Mouse (Mus musculus) CH12.LX (cell line): ENCODE data around the gene Lrrc31. TPM values are rescaled to one million over a fixed set of nuclear protein-coding genes. Genes with fewer than 3 reads are reported as not detected.

Source experiments
- DNase-seq: peaks from one replicate; pipeline ENCODE4 v3.0.0-alpha.2; 2013; ENCODE audit errors: extremely low read depth
- H3K27ac ChIP-seq: 2 replicates; pipeline ENCODE4 v1.5.1; 2012; ENCODE audit warnings: low read depth, mild to moderate bottlenecking, control low read depth, moderate library complexity; ENCODE audit not compliant: insufficient read depth
- H3K27me3 ChIP-seq: replicated peaks from 2 replicates; pipeline ENCODE3; 2012; ENCODE audit warnings: inconsistent platforms
- H3K36me3 ChIP-seq, 2 experiments: replicated peaks in 1 of 2; 2 replicates each; pipeline versions ENCODE3 to v1.6.1; 2012; ENCODE audit warnings: inconsistent platforms in 1 of 2, low read length in 1 of 2, mild to moderate bottlenecking in 1 of 2, mixed read lengths in 1 of 2, moderate library complexity in 1 of 2; ENCODE audit not compliant: control insufficient read depth in 1 of 2, insufficient read depth in 1 of 2
- H3K4me1 ChIP-seq, 2 experiments: 2 replicates each; pipeline ENCODE4 v1.6.1; 2012; ENCODE audit warnings: inconsistent platforms in 1 of 2, moderate library complexity in 1 of 2; ENCODE audit not compliant: insufficient read depth in 2 of 2, control insufficient read depth in 1 of 2
- H3K4me2 ChIP-seq: 2 replicates; pipeline ENCODE4 v1.6.1; 2012; ENCODE audit warnings: low read depth, mild to moderate bottlenecking, control low read depth; ENCODE audit not compliant: poor library complexity, insufficient read depth, severe bottlenecking
- H3K4me3 ChIP-seq, 3 experiments: fragments of 150-350 bp in 1 of 3; sonication (generic) in 1 of 3; replicated peaks in 1 of 3; 2 replicates each; pipeline versions ENCODE3 to v1.5.1; 2011 to 2012; ENCODE audit warnings: low read depth in 2 of 3, low read length in 2 of 3, mild to moderate bottlenecking in 2 of 3, moderate library complexity in 2 of 3, control low read depth in 1 of 3, improper control_type of control experiment in 1 of 3, inconsistent platforms in 1 of 3, mixed read lengths in 1 of 3; ENCODE audit not compliant: poor library complexity in 1 of 3
- H3K79me2 ChIP-seq: replicated peaks from 2 replicates; pipeline ENCODE4 v1.6.1; 2012; ENCODE audit warnings: mild to moderate bottlenecking, moderate library complexity; ENCODE audit not compliant: control insufficient read depth, poor library complexity, insufficient read depth, severe bottlenecking; ENCODE audit errors: extremely low read depth
- H3K9ac ChIP-seq: 2 replicates; pipeline ENCODE4 v1.6.1; 2012; ENCODE audit warnings: low read depth, mild to moderate bottlenecking, control low read depth, moderate library complexity; ENCODE audit not compliant: insufficient read depth
- H3K9me3 ChIP-seq: replicated peaks from 2 replicates; pipeline ENCODE3; 2012; ENCODE audit warnings: low read length, inconsistent platforms, mixed read lengths
- BHLHE40 ChIP-seq: IDR thresholded peaks from 2 replicates; pipeline ENCODE4 v1.6.1; 2011; ENCODE audit warnings: mild to moderate bottlenecking, low read depth, low read length, improper control_type of control experiment
- CHD1 ChIP-seq: IDR thresholded peaks from 2 replicates; pipeline ENCODE4 v1.6.1; 2012; ENCODE audit warnings: low read depth, low read length, improper control_type of control experiment, inconsistent platforms
- CTCF ChIP-seq, 2 experiments: IDR thresholded peaks in 1 of 2; conservative IDR thresholded peaks in 1 of 2; 2 replicates each; pipeline ENCODE4 v1.5.1; 2011 to 2012; ENCODE audit warnings: low read depth in 2 of 2, low read length in 2 of 2, improper control_type of control experiment in 1 of 2, inconsistent platforms in 1 of 2, mild to moderate bottlenecking in 1 of 2, moderate library complexity in 1 of 2
- ELF1 ChIP-seq: IDR thresholded peaks from 2 replicates; pipeline ENCODE4 v1.6.1; 2014; ENCODE audit warnings: low read depth, mild to moderate bottlenecking, inconsistent platforms, low read length, improper control_type of control experiment
- IRF4 ChIP-seq: IDR thresholded peaks from 2 replicates; pipeline ENCODE4 v1.6.1; 2014; ENCODE audit warnings: low read depth, mild to moderate bottlenecking, inconsistent platforms, low read length, improper control_type of control experiment
- JUN ChIP-seq: IDR thresholded peaks from 2 replicates; pipeline ENCODE4 v1.6.1; 2011; ENCODE audit warnings: low read depth, mild to moderate bottlenecking, low read length, improper control_type of control experiment, moderate library complexity; ENCODE audit not compliant: insufficient read depth
- JUND ChIP-seq: conservative IDR thresholded peaks from 2 replicates; pipeline ENCODE4 v1.6.1; 2011; ENCODE audit warnings: low read depth, low read length, improper control_type of control experiment
- KAT2A ChIP-seq: IDR thresholded peaks from 2 replicates; pipeline ENCODE4 v1.6.1; 2012; ENCODE audit warnings: low read length, improper control_type of control experiment, inconsistent platforms; ENCODE audit not compliant: insufficient replicate concordance
- MAZ ChIP-seq: IDR thresholded peaks from 2 replicates; pipeline ENCODE4 v1.6.1; 2012; ENCODE audit warnings: low read depth, mild to moderate bottlenecking, inconsistent platforms, low read length, improper control_type of control experiment, moderate library complexity
- MEF2A ChIP-seq: IDR thresholded peaks from 2 replicates; pipeline ENCODE4 v1.6.1; 2014; ENCODE audit warnings: low read depth, mild to moderate bottlenecking, inconsistent platforms, low read length, improper control_type of control experiment, borderline replicate concordance
- MXI1 ChIP-seq: IDR thresholded peaks from 2 replicates; pipeline ENCODE4 v1.6.1; 2011; ENCODE audit warnings: mild to moderate bottlenecking, low read depth, low read length, improper control_type of control experiment
- MYC ChIP-seq: IDR thresholded peaks from 2 replicates; pipeline ENCODE4 v1.6.1; 2011; ENCODE audit warnings: low read depth, mild to moderate bottlenecking, improper control_type of control experiment, low read length
- PAX5 ChIP-seq: IDR thresholded peaks from 2 replicates; pipeline ENCODE4 v1.6.1; 2012; ENCODE audit warnings: low read length, inconsistent platforms, mixed read lengths
- POLR2AphosphoS2 ChIP-seq: IDR thresholded peaks from 2 replicates; pipeline ENCODE4 v1.6.1; 2011; ENCODE audit warnings: low read depth, low read length, improper control_type of control experiment
- SIN3A ChIP-seq: IDR thresholded peaks from 2 replicates; pipeline ENCODE4 v1.6.1; 2012; ENCODE audit warnings: low read length, improper control_type of control experiment, inconsistent platforms
- SMC3 ChIP-seq: IDR thresholded peaks from 2 replicates; pipeline ENCODE4 v1.6.1; 2011; ENCODE audit warnings: low read depth, low read length, improper control_type of control experiment
- TBP ChIP-seq: conservative IDR thresholded peaks from 2 replicates; pipeline ENCODE4 v1.6.1; 2011; ENCODE audit warnings: low read depth, low read length, improper control_type of control experiment
- TCF12 ChIP-seq: IDR thresholded peaks from 2 replicates; pipeline ENCODE4 v1.6.1; 2014; ENCODE audit warnings: low read depth, mild to moderate bottlenecking, inconsistent platforms, low read length, improper control_type of control experiment
- ZMIZ1 ChIP-seq: IDR thresholded peaks from 2 replicates; pipeline ENCODE4 v1.6.1; 2012; ENCODE audit warnings: low read depth, mild to moderate bottlenecking, inconsistent platforms, low read length, improper control_type of control experiment
- ZNF384 ChIP-seq: IDR thresholded peaks from 2 replicates; pipeline ENCODE4 v1.6.1; 2012; ENCODE audit warnings: low read depth, low read length, improper control_type of control experiment, inconsistent platforms
- dilution Hi-C: fragments of 300-500 bp; cut with MboI; formaldehyde crosslinking; loops from 2 replicates; pipeline ENCODE4 v1.14.3; 2020; ENCODE audit warnings: low sequenced_read_pairs; ENCODE audit not compliant: extremely low pct_unique_long_range_greater_than_20kb, extremely low pct_ligation_motif_present
- in situ Hi-C: fragments of 300-500 bp; cut with MboI; formaldehyde crosslinking; loops from 3 replicates; pipeline ENCODE4 v1.14.3; 2019; ENCODE audit warnings: low sequenced_read_pairs, low pct_ligation_motif_present, low pct_unique_long_range_greater_than_20kb, mixed read lengths
- polyA plus RNA-seq: library from polyadenylated mRNA; unstranded; fragments of >175 nt; gene quantifications from 2 replicates; pipeline ENCODE4 v1.2.1, GENCODE M21; 2012; ENCODE audit warnings: low read depth; ENCODE audit not compliant: insufficient read length
- total RNA-seq, 2 experiments: library from RNA; depleted of rRNA; stranded (reverse); fragments of 300-350 nt in 1 of 2; fragments of >200 nt in 1 of 2; gene quantifications; 2 replicates each; pipeline ENCODE4 v1.2.3; 2012 to 2014

The Lrrc31 gene
- total and polyA plus RNA-seq, 3 experiments: not detected

- Histone ChIP-seq H3K9ac (no peak overlapping the region), H3K4me3 (no peak overlapping the region)
- TF ChIP-seq SIN3A: no peak
- no peak for TF ChIP-seq KAT2A
- no peak for TF ChIP-seq PAX5
- no peak for TF ChIP-seq CHD1
- TF ChIP-seq CTCF (conservative IDR thresholded peaks at IDR 0.05 in 1 of 2, IDR thresholded peaks at IDR 0.05 in 1 of 2; ENCODE audit: low read depth in 2 of 2, low read length in 2 of 2): peak in 1 of 2 experiments; percentile 27; a peak in 2 of 4 replicates
- no peak for TF ChIP-seq TBP
- no peak for TF ChIP-seq JUN
- TF ChIP-seq, all 38 proteins: peak for 1
- no peak overlapping the region for H3K27ac ChIP-seq
- H3K4me1 ChIP-seq: peaks cover 2 to 10% of the 10 kb centered on the region in 2 experiments; a peak in 2 of 4 replicates
- dilution Hi-C loops (no loop called here), in situ Hi-C loops (no loop called here)
- no peaks in the 10 kb centered on the region for H3K79me2 ChIP-seq
- no peaks in the 10 kb centered on the region for H3K27me3 ChIP-seq
- H3K4me2 ChIP-seq: no peak overlapping the region
- DNase-seq: peak; percentile 14
- no peaks in the 10 kb centered on the region for H3K9me3 ChIP-seq
- no peaks in the 10 kb centered on the region for H3K36me3 ChIP-seq
Observed at GRCm38 (mm10) chr3:30722461-30722860, 22.8 kb upstream of the Lrrc31 start.

GRCm38 (mm10) chr3:30722036-30722435 is 22.4 kb upstream of the Lrrc31 start:
- no peaks in the 10 kb centered on the region for H3K9me3 ChIP-seq
- H3K4me3 ChIP-seq: no peak overlapping the region
- H3K4me1 ChIP-seq: peaks cover 0 to 10% of the 10 kb centered on the region in 2 experiments; a peak in 1 of 4 replicates
- TF ChIP-seq CTCF (conservative IDR thresholded peaks at IDR 0.05 in 1 of 2, IDR thresholded peaks at IDR 0.05 in 1 of 2; ENCODE audit: low read depth in 2 of 2, low read length in 2 of 2): no peak
- no peak for TF ChIP-seq KAT2A
- no peak for TF ChIP-seq SIN3A
- TF ChIP-seq ELF1: no peak
- no peak for TF ChIP-seq MEF2A
- TF ChIP-seq SMC3: no peak
- TF ChIP-seq TCF12: no peak
- TF ChIP-seq JUND: no peak
- no peak for TF ChIP-seq MXI1
- TF ChIP-seq POLR2AphosphoS2: no peak
- TF ChIP-seq ZNF384: no peak
- TF ChIP-seq MYC: no peak
- TF ChIP-seq IRF4: no peak
- no peak for TF ChIP-seq BHLHE40
- no peak for TF ChIP-seq JUN
- no peak for TF ChIP-seq ZMIZ1
- TF ChIP-seq MAZ: no peak
- H3K27ac ChIP-seq: no peak overlapping the region
- H3K79me2 ChIP-seq: no peaks in the 10 kb centered on the region
- H3K36me3 ChIP-seq: no peaks in the 10 kb centered on the region
- in situ Hi-C loops (no loop called here), dilution Hi-C loops (no loop called here)
- no peak overlapping the region for H3K4me2 ChIP-seq
- H3K9ac ChIP-seq: no peak overlapping the region
- no peak for DNase-seq
- H3K27me3 ChIP-seq: no peaks in the 10 kb centered on the region
